Mouse (Mus musculus) stomach, postnatal 0 days (tissue): Measurements from ENCODE around the gene Mtr. TPM values are rescaled to one million over a fixed set of nuclear protein-coding genes. Genes with fewer than 3 reads are reported as not detected.

Experiments used
- ATAC-seq: fragments of 200-750 bp; cut with Nextera tagmentation; 2 replicates; pipeline ENCODE4 v1.8.0; 2017; ENCODE audit not compliant: low FRiP score, low TSS enrichment
- DNase-seq: peaks from one replicate; pipeline ENCODE4 v3.0.0-alpha.2; 2016; ENCODE audit warnings: low spot score
- H3K27ac ChIP-seq: fragments of 300-500 bp; sonication (generic); replicated peaks from 2 replicates; pipeline ENCODE4 v1.5.1; 2014; ENCODE audit warnings: mild to moderate bottlenecking, control low read depth
- H3K27me3 ChIP-seq: fragments of 300-500 bp; sonication (generic); 2 replicates; pipeline ENCODE4 v1.6.1; 2014; ENCODE audit warnings: low read length; ENCODE audit not compliant: control insufficient read depth, insufficient read depth
- H3K36me3 ChIP-seq: fragments of 300-500 bp; sonication (generic); 2 replicates; pipeline ENCODE4 v1.6.1; 2014; ENCODE audit warnings: low read length, mixed read lengths; ENCODE audit not compliant: control insufficient read depth, insufficient read depth
- H3K4me1 ChIP-seq: fragments of 300-500 bp; sonication (generic); replicated peaks from 2 replicates; pipeline ENCODE4 v1.6.1; 2014; ENCODE audit warnings: antibody characterized with exemption; ENCODE audit not compliant: control insufficient read depth, insufficient read depth
- H3K4me2 ChIP-seq: fragments of 300-500 bp; sonication (generic); replicated peaks from 2 replicates; pipeline ENCODE4 v1.6.1; 2014; ENCODE audit warnings: low read depth, mild to moderate bottlenecking, control low read depth, moderate library complexity
- H3K4me3 ChIP-seq: fragments of 300-500 bp; sonication (generic); 2 replicates; pipeline ENCODE4 v1.5.1; 2014; ENCODE audit warnings: low read depth, low read length, control low read depth
- H3K9ac ChIP-seq: fragments of 300-500 bp; sonication (generic); 2 replicates; pipeline ENCODE4 v1.6.1; 2014; ENCODE audit warnings: mild to moderate bottlenecking, low read length, control low read depth, mixed read lengths
- H3K9me3 ChIP-seq: fragments of 300-500 bp; sonication (generic); 2 replicates; pipeline ENCODE4 v1.6.1; 2016; ENCODE audit warnings: low read length; ENCODE audit not compliant: control insufficient read depth
- CTCF ChIP-seq: IDR thresholded peaks from 2 replicates; pipeline ENCODE4 v1.5.1; 2016; ENCODE audit warnings: antibody characterized with exemption, low read depth, mild to moderate bottlenecking, moderate library complexity
- EP300 ChIP-seq: optimal IDR thresholded peaks from 2 replicates; pipeline ENCODE3; 2016; ENCODE audit warnings: antibody characterized with exemption
- WGBS: fragments of 180-500 bp; shearing (Covaris S2); extraction: QIAGEN DNeasy Blood & Tissue Kit; methylation state at CpG from one replicate; pipeline ENCODE4 v1.1.7; 2014; 5-methylcytosine and 5-hydroxymethylcytosine counted together
- polyA plus RNA-seq: library from polyadenylated mRNA; unstranded; fragments of >200 nt; fragmentation: Nextera tagmentation; extraction: Ambion mirVana; gene quantifications from 2 replicates; pipeline ENCODE4 v1.2.1, GENCODE M21; 2015

Gene Mtr
- 2.2 and 2.9 TPM in 2 replicates for polyA plus RNA-seq

DNA sequence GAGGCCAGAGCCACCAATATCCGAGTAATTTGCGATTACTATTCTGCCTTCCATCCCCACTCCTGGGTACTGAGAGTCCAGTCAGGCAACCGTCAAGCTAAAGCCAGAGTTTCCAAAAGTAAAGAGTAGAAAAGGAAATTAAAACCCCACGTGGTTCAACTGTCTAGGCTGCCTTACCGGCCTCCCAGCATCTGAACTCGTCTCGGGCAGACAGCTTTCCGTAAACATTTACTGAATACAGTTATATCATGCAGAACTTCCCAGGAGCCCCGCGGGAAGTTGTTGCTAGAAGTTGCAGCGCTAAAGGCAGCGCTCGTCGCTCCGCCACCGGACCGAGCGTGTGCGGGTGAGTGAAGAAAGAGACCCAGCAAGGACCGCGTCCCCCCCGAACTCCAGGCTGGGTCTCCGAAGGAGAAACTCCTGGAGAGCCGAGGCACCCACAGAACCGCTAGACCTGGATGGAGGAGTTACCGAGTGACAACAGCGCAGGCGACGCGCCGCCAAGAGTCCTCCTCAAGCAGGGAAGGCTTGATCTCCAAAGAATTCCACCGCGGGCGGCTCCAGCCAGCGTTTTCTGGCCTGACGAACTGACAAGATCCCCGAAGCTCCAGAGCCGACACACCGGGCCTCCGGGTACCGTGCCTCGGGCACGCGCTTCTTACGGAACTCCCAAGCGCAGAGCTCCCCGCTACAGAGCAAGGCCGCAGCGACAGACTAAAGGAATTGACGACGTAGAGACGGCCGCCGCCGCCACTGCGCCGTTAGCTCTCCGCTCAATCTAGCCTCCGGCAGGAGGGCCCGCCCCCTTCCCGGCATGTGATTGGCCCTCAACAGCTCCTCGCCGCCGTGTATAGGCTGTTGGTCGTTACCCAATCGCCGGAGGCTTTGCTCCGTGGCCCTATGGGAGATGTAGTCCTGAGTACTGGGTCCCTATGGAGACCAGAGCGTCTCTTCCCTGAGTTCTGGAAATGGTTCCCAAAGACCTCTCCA lies at the start of gene Mtr:
TSS of gene Mtr (minus strand) at position 723 of the 990 bp plus-strand sequence.
- Histone ChIP-seq H3K4me3 (peak within 1 kb of the TSS; percentile 69), H3K4me2 (peak within 1 kb of the TSS; percentile 72), H3K9ac (peak within 1 kb of the TSS; percentile 79), H3K9me3 (no peaks in the 10 kb centered on the region), H3K27me3 (no peaks in the 10 kb centered on the region), H3K27ac (peak within 1 kb of the TSS; percentile 80), H3K36me3 (no peaks in the 10 kb centered on the region), H3K4me1 (no peaks in the 10 kb centered on the region)
- no peak for TF ChIP-seq EP300
- TF ChIP-seq CTCF: no peak
- peak; percentile 100 for ATAC-seq
- peak; percentile 95 for DNase-seq
- WGBS: under 1% methylated on average over 69 of the region's 69 CpGs

DNA sequence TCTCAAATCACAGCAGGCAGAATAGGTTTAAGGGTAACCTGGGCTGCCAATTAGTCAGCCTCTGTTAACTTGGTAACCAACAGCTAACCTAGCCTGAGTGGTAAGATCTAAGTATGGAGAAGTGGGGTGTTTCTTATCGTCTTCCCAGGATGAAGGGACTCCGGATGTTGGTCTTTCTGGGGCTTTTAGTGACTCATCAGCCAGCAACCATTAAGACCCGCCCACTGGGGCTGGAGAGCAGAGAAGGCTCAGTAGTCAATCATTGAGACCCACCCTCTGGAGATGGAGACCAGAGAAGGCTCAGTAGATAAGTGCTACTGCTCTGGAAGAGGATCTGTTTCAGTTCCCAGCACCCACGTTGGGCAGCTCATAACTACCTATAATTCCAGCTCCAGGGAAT lies 49.4 kb upstream of the Mtr start:
- TF ChIP-seq CTCF: no peak
- TF ChIP-seq EP300: no peak
- WGBS: 55% methylated on average over 4 of the region's 4 CpGs
- Histone ChIP-seq H3K4me1 (no peaks in the 10 kb centered on the region), H3K4me2 (no peak overlapping the region), H3K27ac (no peak overlapping the region), H3K36me3 (no peaks in the 10 kb centered on the region), H3K9ac (no peak overlapping the region), H3K9me3 (no peaks in the 10 kb centered on the region), H3K27me3 (no peaks in the 10 kb centered on the region), H3K4me3 (no peak overlapping the region)
- DNase-seq (no peak), ATAC-seq (no peak)

DNA sequence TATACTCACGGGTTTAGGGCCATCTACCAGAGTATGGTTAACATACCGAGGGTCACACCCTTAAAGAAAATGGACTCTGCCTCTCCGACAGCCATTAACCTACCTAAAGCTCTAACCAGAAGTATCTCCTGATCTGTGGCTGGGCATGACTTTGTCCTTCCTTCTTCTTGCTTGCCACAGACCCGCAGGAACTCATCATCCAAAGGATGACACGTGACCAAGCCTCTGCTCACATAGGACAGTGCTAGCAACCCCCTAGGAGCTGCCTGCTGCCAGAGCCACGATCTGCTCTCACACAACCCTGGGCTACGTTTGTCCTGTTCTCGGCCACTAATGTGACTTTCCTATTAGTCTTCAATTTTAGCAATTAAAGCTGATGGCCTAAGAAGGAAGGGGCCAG lies 47.6 kb upstream of the Mtr start:
- H3K4me2 ChIP-seq: no peak overlapping the region
- ATAC-seq: no peak

DNA sequence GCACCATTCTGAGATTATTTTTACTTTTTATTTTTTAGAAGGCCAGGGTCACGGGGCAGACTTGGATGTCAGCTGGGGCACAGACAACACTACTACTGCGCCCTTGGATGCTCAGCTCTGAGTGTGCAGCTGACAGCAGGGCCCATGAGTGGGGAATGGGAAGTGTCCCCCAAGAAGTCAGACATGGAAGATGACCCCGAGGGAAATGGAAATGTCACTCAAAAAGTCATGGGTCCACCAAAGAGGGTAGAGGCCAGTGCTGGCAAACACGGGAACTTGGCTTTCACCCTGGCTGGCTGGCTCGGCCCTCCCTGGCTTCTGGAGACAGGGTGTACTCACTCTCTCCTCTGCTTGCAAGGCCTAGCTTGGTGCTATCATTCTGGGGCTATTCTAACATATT lies 47.1 kb upstream of the Mtr start:
- Histone ChIP-seq H3K4me2 (no peak overlapping the region), H3K27ac (no peak overlapping the region)
- WGBS: 90% methylated on average over 5 of the region's 5 CpGs

More for the DNA sequence above, 47.6 kb upstream of the Mtr start:
- H3K27ac ChIP-seq: no peak overlapping the region
- H3K27me3 ChIP-seq: no peaks in the 10 kb centered on the region
- no peak overlapping the region for H3K9ac ChIP-seq
- no peak overlapping the region for H3K4me3 ChIP-seq
- 88% methylated on average over 8 of the region's 8 CpGs for WGBS
- no peak for DNase-seq
- TF ChIP-seq CTCF (no peak), EP300 (no peak)
- H3K4me1 ChIP-seq: no peaks in the 10 kb centered on the region
- H3K36me3 ChIP-seq: no peaks in the 10 kb centered on the region
- no peaks in the 10 kb centered on the region for H3K9me3 ChIP-seq

DNA sequence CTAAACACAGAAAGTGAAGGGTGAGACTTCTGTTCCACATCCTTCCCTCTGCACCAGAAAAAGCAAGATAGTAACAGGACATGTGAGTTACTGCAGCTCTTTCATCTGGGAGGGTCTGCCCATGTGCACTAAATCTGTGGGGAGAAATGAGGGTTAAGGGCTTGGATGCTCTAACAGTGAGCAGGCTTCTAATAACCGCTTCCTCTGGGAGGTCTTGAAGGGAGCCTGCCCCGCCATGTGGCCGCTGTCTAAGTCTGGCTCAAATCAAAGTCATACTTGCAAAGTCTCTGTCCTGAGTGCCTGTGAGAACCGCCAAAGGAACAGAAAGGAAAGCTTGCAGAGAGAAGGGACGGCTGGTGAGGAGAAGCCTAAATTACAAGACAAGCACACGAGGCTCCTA lies 39.9 kb upstream of the Mtr start:
- Histone ChIP-seq H3K27ac (no peak overlapping the region), H3K4me3 (no peak overlapping the region), H3K27me3 (no peaks in the 10 kb centered on the region), H3K9me3 (no peaks in the 10 kb centered on the region), H3K4me2 (no peak overlapping the region), H3K9ac (no peak overlapping the region), H3K4me1 (0 out of 2 replicates have a peak, but pooled peaks cover 2% of the 10 kb centered on the region), H3K36me3 (no peaks in the 10 kb centered on the region)
- TF ChIP-seq EP300: no peak
- no peak for TF ChIP-seq CTCF
- WGBS: 56% methylated on average over 6 of the region's 6 CpGs
- no peak for ATAC-seq
- DNase-seq: no peak

More for the DNA sequence above, 47.1 kb upstream of the Mtr start:
- H3K9me3 ChIP-seq: no peaks in the 10 kb centered on the region
- no peaks in the 10 kb centered on the region for H3K4me1 ChIP-seq
- no peak overlapping the region for H3K9ac ChIP-seq
- ATAC-seq: no peak
- H3K27me3 ChIP-seq: no peaks in the 10 kb centered on the region
- no peak for TF ChIP-seq EP300
- no peaks in the 10 kb centered on the region for H3K36me3 ChIP-seq
- H3K4me3 ChIP-seq: no peak overlapping the region
- no peak for DNase-seq

DNA sequence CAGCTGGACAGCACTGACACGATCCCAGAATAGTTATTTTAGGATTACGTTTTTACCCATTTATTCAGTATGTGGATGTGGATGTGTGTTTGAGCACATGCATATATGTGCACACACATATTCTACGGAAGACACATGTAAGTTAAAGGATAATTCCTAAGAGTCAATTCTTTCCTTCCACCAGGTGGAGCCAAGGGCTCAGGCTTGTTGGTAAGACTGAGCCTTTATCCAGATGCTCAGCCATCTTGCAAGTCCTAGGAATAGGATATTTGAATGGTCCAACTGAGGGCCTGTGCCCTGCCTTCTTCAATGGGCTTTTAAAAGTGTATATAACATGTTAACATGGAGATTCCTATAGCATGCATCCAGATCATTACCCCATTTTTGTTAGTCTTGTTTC lies 38.8 kb upstream of the Mtr start:
- H3K4me1 ChIP-seq: 0 out of 2 replicates have a peak, but pooled peaks cover 2% of the 10 kb centered on the region
- peak; percentile 26; the same call in 1 of the 2 replicates for ATAC-seq
- no peak overlapping the region for H3K9ac ChIP-seq
- H3K4me2 ChIP-seq: no peak overlapping the region
- TF ChIP-seq CTCF (peak; percentile 86), EP300 (no peak)
- no peaks in the 10 kb centered on the region for H3K36me3 ChIP-seq
- WGBS: 79% methylated on average over 3 of the region's 3 CpGs
- no peak for DNase-seq
- H3K9me3 ChIP-seq: no peaks in the 10 kb centered on the region
- no peak overlapping the region for H3K4me3 ChIP-seq
- no peaks in the 10 kb centered on the region for H3K27me3 ChIP-seq
- no peak overlapping the region for H3K27ac ChIP-seq
